Mouse (Mus musculus): ENCODE measurements around the gene Oxld1.

The Oxld1 gene

GRCm38 (mm10) chr11:120483448-120483934 lies 25.6 kb upstream of the Oxld1 start:
- DNase-seq, result no peak

- no peak for DNase-seq
Observed at GRCm38 (mm10) chr11:120472052-120472451, 14.2 kb upstream of the Oxld1 start.

GRCm38 (mm10) chr11:120467736-120468092 lies 9.8 kb upstream of the Oxld1 start:
- no peak for DNase-seq

DNA sequence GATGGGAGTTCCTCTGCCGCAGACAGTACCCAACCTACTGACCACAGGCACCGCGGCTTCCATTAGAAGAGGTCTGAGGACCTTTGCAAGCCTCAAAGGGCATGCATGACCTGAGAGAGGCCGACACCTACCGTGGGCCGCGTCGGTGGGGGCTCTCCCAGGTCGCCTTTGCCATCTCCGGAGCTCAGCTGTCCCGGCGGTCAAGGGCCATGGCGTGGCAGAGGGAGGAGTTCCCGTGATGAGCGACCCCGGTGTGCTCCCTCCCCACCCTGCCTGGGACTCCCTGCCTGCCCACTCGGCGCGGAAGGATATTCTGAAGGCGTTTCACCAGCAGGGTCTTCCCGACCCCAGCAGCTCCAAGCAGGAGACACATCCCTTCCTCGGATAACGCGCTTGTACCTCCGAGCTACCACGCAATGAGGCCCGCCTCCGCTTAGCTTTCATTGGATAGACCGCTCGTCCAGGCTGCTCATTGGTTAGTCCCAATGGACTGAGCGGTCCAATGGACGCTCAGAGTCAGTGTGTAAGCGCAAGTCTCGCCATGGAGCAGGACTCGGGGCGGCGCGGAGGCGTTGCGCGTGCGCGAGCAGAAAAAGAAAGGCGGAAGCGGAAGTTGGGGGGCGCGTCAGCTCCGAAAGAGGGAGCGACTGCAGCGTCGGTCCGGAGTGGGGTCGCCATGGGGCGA lies 9.3 kb upstream of the Oxld1 start, which contains the start of gene Arl16:
Gene Arl16, minus strand, starts transcription at position 557 of the 685 bp plus-strand sequence.
- peak; percentile 95 to 97 for DNase-seq

DNA sequence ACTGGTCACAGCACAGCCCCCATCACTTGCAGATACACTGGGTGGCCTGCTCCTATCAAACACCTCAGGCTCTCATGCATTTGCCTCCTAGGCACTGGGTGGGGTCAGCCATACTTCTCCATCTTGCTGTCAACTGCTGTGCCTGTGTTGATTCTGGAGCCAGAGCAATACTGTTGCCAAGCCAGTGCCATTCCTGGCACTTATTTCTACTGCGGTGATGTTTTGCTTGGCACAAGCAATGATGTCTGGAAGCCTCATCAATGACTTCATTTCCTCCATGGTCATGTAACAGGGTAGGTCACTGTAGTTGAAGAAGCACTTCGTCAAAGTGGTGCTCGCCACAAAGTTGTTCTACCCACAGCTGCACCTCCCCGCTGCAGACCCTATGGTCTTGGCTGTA lies 7.7 kb upstream of the Oxld1 start:
- no peak for DNase-seq

GRCm38 (mm10) chr11:120464365-120464764 lies 6.5 kb upstream of the Oxld1 start:
- DNase-seq, result no peak

GRCm38 (mm10) chr11:120463536-120463935 lies 5.7 kb upstream of the Oxld1 start:
- no peak for DNase-seq

DNA sequence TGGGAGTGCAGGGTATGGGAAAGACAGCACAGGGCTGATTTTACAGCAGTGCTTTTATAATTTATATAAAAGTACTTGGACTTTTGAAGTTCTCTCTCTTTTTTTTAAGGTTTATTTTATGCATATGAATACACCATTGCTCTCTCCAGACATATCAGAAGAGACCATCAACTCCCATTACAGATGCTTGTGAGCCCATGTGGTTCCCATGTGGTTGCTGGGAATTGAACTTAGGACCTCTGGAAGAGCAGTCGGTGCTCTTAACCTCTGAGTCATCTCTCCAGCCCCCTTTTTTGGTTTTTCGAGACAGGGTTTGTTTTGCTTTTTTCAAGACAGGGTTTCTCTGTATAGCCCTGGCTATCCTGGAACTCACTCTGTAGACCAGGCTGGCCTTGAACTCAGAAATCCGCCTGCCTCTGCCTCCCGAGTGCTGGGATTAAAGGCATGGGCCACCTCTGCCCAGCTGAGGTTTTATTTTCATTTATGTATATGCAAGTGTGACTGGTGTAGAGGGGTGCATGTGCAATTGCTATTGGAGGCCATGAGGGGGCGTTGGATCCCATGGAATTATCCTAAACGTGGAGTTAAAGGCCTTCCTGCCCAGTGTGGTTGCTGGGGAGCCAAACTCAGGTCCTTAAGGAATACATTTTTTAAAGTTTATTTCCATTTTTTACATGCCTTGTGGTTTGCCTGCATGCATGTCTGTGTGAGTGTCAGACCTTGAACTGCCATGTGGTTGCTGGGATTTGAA lies 1.2 kb upstream of the Oxld1 start:
- peak in 1 of 2 experiments; percentile 24 for DNase-seq

- DNase-seq, result no peak
Observed at GRCm38 (mm10) chr11:120457370-120457769, 498 bp downstream of the Oxld1 start.

DNA sequence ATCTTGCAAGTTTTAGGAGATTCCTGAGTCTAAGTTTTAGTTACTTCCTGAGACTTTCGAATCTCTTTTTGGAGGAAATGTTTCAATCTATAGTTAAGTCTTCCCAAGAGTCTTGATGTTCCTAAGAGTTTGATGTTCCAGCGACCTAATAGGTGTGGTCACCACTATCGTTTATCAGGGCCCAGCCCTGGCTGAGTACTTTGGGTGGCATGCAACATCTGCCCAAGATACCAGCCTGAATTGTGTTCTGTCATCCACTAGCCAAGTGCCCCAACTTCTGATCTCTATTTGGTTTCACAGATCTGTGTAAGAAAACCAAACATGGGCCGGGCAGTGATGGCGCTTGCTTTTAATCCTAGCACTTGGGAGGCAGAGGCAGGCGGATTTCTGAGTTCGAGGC lies 2.5 kb downstream of the Oxld1 start:
- DNase-seq, result no peak

DNA sequence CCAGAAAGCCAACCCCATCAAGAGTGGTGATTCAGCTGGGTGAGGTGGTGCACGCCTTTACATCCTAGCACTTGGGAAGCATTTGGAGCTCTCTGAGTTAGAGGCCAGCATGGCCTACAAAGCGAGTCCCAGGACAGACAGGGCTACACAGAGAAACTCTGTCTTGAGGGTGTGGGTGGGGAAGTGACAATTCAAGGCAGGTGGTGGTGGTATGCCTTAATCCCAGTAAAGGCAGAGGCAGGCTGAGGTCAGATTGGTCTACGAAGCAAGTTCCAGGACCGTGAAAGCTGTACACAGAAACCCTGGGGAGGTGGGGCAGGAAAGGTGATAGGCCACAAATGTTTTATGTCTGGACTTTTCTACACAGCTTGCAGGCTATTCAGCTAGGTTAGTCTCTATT lies 2.9 kb downstream of the Oxld1 start:
- no peak for DNase-seq

DNA sequence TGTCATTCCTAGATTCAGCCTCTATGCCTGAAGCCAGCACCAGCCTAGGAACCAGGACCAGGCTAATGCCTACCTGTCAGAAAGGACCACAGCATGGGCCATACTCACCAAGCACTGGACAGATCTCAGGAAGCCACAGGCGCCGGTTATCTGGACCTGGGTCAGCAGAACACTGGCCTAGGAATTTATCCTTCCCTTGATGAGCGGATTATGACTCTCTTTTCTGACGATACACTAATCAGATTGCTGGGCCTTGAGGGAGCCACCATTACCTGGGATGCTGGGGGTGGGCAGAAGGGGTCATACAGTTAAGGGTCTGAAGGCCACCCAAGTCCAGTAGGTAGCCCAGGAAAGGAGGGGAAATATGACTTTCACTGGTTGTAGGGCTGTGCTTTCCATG lies 4.6 kb downstream of the Oxld1 start, which contains the start of gene Pde6g:
Gene Pde6g, minus strand, starts transcription at position 195 of the 400 bp plus-strand sequence.
- DNase-seq, result no peak

DNA sequence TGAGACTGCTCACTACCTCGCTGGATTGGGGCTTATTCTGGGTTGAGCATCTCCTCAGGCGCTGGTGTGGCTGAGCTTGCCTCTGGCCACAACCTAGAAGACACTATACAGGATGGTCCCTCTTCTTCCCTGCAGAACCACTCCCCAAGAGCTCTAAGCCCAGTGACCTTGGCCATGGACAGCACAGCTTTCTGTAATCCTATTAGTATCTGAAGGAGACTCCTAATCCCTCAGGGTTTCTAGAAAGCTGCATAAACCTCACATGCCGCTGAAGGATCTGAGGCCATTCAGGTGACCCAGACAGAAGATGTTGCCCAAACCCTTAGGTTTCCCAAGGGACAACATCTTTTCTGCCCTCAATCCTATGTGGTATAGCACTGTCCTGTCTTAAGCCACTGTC lies 5.6 kb downstream of the Oxld1 start:
- no peak for DNase-seq

DNA sequence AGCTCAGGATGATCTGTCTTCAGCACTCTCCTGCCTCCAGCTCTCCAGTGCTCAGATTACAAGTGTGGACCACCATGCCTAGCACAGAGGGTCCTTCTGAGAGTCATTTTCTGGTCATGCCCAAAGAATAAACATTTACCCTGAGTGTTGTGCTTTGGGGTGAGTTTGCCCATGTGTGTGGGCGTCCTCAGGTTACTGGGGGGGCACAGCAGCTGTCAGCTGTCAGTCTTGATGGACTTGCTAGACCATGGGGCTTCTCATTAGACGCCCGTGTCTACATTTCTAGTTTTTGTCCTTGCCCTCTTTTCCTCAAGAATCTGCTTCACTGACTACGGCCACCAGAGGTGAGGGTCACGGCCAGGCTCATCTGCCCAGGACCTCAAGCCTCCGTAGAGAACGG lies 10.7 kb downstream of the Oxld1 start:
- no peak for DNase-seq

GRCm38 (mm10) chr11:120445475-120445874 lies 12.4 kb downstream of the Oxld1 start:
- DNase-seq, result no peak

GRCm38 (mm10) chr11:120444106-120444505 lies 13.8 kb downstream of the Oxld1 start:
- no peak for DNase-seq

GRCm38 (mm10) chr11:120442765-120443280 lies 15.0 kb downstream of the Oxld1 start:
- no peak for DNase-seq

- no peak for DNase-seq
Observed at GRCm38 (mm10) chr11:120442344-120442743, 15.5 kb downstream of the Oxld1 start, which contains the start of gene Tspan10. Tspan10 (plus strand) TSS chr11:120442644.

DNA sequence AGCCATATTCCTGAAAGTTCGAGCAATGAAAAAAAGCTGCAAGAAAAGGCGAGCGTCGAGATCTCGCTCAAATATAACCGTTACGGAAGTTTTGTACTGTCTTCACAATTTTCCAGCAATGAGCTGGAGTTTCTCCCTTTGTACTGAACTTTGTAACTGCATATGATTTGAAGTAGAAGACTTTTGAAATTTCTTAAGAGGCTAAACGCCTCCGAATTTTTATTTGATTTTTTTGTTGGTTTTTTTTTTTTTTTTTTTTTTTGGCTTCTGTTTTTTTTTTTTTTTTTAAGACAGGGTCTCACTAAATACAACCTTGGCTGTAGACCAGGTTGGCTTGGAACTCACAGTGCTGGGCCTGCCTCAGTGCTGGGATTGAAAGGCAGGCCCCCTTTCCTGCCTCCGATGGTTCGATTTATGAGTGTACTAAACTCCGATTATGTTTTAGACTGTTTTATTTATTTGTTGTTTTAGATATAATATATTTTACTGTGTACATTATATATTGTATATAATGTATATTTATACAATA lies 19.9 kb downstream of the Oxld1 start:
- no peak for DNase-seq

DNA sequence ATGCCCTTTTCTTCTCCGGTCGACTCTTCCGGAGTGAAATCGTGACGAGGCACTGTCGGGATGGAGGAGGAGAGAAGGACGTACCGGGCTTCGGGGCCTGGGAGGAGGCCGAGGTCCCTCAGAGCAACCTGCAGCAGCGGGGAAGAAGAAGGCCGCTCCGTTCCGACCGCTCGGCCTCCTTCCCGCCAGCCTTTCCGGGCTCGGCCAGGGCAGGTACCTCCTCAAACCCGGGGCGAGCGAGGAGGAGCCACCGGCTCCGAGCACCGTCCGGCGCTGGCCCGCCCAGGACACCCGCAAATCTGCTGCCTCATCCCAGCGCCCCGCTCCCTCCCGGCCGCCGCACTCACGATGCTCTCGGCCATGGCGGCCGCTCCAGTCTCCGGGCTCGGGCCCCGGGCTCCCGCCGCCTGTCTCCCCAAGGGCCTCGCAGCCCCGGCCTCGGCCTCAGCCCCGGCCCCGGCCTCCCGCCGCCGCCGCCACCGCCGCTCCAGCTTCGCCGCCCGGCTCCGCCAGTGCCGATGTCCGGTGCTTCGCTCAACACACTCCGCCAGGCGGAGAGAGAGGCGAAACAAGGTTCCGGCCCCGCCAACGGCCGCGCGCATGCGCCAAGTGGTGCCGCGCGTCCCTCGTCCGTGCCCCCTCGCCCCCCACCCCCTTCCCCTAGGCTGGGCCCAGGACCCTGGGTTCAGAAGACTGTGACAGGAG lies 20.6 kb downstream of the Oxld1 start, which contains the start of gene Nploc4:
Gene Nploc4, minus strand, starts transcription at position 557 of the 705 bp plus-strand sequence.
- peak; percentile 94 to 96 for DNase-seq

- DNase-seq, result no peak
Observed at GRCm38 (mm10) chr11:120426727-120427126, 31.1 kb downstream of the Oxld1 start.

- DNase-seq, result peak; percentile 82 to 87
Observed at GRCm38 (mm10) chr11:120423569-120424295, 34.1 kb downstream of the Oxld1 start.

Data from kidney, postnatal 4 days (tissue).